Mouse (Mus musculus): ENCODE data around the gene Pou2af1. TPM values are rescaled to one million over a fixed set of nuclear protein-coding genes. Genes with fewer than 3 reads are reported as not detected.

Gene Pou2af1
- polyA plus RNA-seq, 1 experiment from 2014 or later, result 0.09 TPM

DNA sequence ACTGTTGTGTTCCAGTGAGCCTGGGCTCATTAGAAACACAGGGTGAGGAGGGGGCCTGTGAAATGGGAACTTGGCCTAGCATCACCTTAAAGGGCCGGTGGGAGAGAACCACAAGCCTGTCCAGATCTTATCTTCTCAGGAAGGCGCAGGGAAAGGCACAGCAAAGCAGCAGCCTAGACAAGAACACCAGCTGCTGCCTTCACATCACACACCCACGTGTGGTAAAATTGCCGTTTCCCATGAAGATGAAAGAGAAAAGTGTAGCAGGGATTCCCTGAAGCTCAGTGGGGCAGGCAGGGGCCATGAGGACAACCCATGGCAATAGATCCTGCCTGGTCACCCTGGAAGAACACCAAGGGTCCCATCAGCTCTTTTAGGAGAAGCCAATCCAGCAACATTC is 28.1 kb upstream of the Pou2af1 start:
- no peak overlapping the region for H3K27ac ChIP-seq (ENCODE audit: low read depth, low read length)
- 78% methylated on average over 4 of the region's 4 CpGs for WGBS
- TF ChIP-seq CTCF (IDR thresholded peaks at IDR 0.05; ENCODE audit: low read depth), result no peak

DNA sequence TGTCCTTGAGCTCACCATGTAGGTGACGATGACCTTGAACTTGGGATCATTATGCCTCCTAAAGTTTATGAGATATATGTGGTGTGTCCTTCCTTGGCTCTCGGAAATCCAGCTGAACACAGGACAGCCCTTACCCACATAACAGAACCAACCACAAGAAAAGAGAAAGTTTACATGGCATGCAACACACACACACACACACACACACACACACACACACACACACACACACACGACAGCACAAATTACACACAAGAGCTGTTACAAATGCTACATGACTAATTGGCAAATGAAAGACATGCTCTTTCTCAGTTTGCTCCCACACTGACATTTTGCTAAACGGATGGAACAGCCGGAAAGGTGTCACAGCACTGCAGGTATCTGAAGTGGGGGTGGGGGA is 27.6 kb upstream of the Pou2af1 start:
- WGBS, result 78% methylated on average over 5 of the region's 5 CpGs
- H3K36me3 ChIP-seq (ENCODE audit: control insufficient read depth, insufficient read depth), result no peaks in the 10 kb centered on the region
- no peaks in the 10 kb centered on the region for H3K9me3 ChIP-seq (ENCODE audit: control insufficient read depth)
- H3K27ac ChIP-seq (ENCODE audit: low read depth, low read length), result no peak overlapping the region
- H3K4me3 ChIP-seq (ENCODE audit: low read depth, low read length), result no peak overlapping the region
- no peak overlapping the region for H3K4me2 ChIP-seq (replicated peaks; ENCODE audit: low read depth)
- H3K27me3 ChIP-seq (replicated peaks; ENCODE audit: control insufficient read depth, insufficient read depth, low read length), result peaks cover 3% of the 10 kb centered on the region; the same call in 1 of the 2 replicates
- no peak overlapping the region for H3K9ac ChIP-seq (ENCODE audit: low read depth, low read length)
- TF ChIP-seq CTCF (IDR thresholded peaks at IDR 0.05; ENCODE audit: low read depth), result no peak
- ATAC-seq, result no peak
- H3K4me1 ChIP-seq (replicated peaks; ENCODE audit: control insufficient read depth, insufficient read depth, low read length), result no peaks in the 10 kb centered on the region

More for the DNA sequence above, 28.1 kb upstream of the Pou2af1 start:
- H3K4me1 ChIP-seq (replicated peaks; ENCODE audit: control insufficient read depth, insufficient read depth, low read length), result no peaks in the 10 kb centered on the region
- no peak overlapping the region for H3K4me2 ChIP-seq (replicated peaks; ENCODE audit: low read depth)
- no peak overlapping the region for H3K4me3 ChIP-seq (ENCODE audit: low read depth, low read length)
- ATAC-seq, result no peak
- H3K36me3 ChIP-seq (ENCODE audit: control insufficient read depth, insufficient read depth), result no peaks in the 10 kb centered on the region
- H3K9ac ChIP-seq (ENCODE audit: low read depth, low read length), result no peak overlapping the region
- peaks cover 3% of the 10 kb centered on the region; the same call in 1 of the 2 replicates for H3K27me3 ChIP-seq (replicated peaks; ENCODE audit: control insufficient read depth, insufficient read depth, low read length)
- no peaks in the 10 kb centered on the region for H3K9me3 ChIP-seq (ENCODE audit: control insufficient read depth)

DNA sequence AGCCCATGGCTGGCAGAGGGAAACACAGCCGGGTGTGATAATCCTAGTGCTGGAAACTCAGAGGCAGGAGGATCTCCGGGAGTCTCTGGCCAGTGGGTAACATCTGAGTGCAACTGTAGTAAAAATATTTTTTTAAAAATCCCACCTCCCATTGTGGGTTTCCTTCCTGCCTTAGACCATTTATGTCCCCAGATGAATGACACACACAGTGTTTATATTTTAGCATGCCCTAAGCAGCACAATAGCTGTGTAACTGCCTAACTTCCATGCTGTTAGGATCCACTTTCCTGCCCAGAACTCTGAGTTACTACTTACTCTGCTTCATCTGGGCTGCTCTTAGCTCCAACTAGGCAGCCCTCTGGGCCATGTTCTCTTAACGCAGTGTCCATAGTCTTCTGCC is 22.9 kb upstream of the Pou2af1 start:
- H3K27ac ChIP-seq (ENCODE audit: low read depth, low read length), result no peak overlapping the region
- ATAC-seq, result no peak
- H3K4me3 ChIP-seq (ENCODE audit: low read depth, low read length), result no peak overlapping the region
- no peak overlapping the region for H3K4me2 ChIP-seq (replicated peaks; ENCODE audit: low read depth)
- H3K9me3 ChIP-seq (ENCODE audit: control insufficient read depth), result no peaks in the 10 kb centered on the region
- H3K9ac ChIP-seq (ENCODE audit: low read depth, low read length), result no peak overlapping the region
- TF ChIP-seq CTCF (IDR thresholded peaks at IDR 0.05; ENCODE audit: low read depth), result no peak
- 80% methylated on average over 3 of the region's 3 CpGs for WGBS
- H3K36me3 ChIP-seq (ENCODE audit: control insufficient read depth, insufficient read depth), result no peaks in the 10 kb centered on the region
- H3K27me3 ChIP-seq (replicated peaks; ENCODE audit: control insufficient read depth, insufficient read depth, low read length), result no peaks in the 10 kb centered on the region; the same call in 1 of the 2 replicates
- no peaks in the 10 kb centered on the region for H3K4me1 ChIP-seq (replicated peaks; ENCODE audit: control insufficient read depth, insufficient read depth, low read length)

DNA sequence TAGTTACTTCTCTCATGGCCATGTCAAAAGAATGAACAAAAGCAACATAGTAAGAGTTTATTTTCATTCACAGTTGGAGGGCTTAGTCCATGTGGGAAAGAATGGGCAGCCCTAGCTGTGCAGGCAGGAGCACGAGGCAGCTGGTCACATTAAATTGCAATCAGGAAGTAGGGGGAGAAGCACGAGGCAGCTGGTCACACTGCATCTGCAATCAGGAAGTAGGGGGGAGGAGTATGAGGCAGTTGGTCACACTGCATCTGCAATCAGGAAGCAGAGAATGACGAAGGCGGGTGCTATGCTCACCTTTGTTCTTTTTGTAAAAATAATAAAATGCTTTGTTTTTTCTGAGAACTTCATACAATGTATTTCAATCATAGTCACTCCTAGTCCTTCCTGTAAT is 18.7 kb upstream of the Pou2af1 start:
- no peak for TF ChIP-seq CTCF (IDR thresholded peaks at IDR 0.05; ENCODE audit: low read depth)
- no peak for ATAC-seq
- no peak overlapping the region for H3K4me3 ChIP-seq (ENCODE audit: low read depth, low read length)
- H3K27ac ChIP-seq (ENCODE audit: low read depth, low read length), result no peak overlapping the region
- H3K9me3 ChIP-seq (ENCODE audit: control insufficient read depth), result no peaks in the 10 kb centered on the region
- H3K4me2 ChIP-seq (replicated peaks; ENCODE audit: low read depth), result no peak overlapping the region
- no peaks in the 10 kb centered on the region for H3K27me3 ChIP-seq (replicated peaks; ENCODE audit: control insufficient read depth, insufficient read depth, low read length)
- H3K9ac ChIP-seq (ENCODE audit: low read depth, low read length), result no peak overlapping the region
- H3K36me3 ChIP-seq (ENCODE audit: control insufficient read depth, insufficient read depth), result no peaks in the 10 kb centered on the region
- H3K4me1 ChIP-seq (replicated peaks; ENCODE audit: control insufficient read depth, insufficient read depth, low read length), result no peaks in the 10 kb centered on the region
- 68% methylated on average over 4 of the region's 4 CpGs for WGBS

DNA sequence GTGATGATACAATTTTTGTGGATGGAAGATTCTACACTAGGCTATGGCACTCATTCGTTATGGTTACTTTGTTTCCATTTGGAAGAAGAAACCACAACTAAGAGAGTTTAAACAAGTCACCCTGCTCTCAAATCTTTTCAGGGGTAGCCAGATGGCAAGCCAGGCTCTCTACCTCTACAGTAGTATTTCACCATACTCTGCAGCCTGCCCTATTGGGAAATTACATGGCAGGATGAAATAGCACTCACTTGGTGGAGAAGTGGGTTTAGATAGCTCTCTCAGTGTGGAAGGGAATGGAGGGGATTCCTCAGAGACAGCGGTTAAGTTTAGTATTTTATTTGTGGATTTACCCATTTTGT is 4.6 kb upstream of the Pou2af1 start:
- H3K4me3 ChIP-seq (ENCODE audit: low read depth, low read length), result no peak overlapping the region
- H3K9ac ChIP-seq (ENCODE audit: low read depth, low read length), result no peak overlapping the region
- no peaks in the 10 kb centered on the region for H3K4me1 ChIP-seq (replicated peaks; ENCODE audit: control insufficient read depth, insufficient read depth, low read length)
- WGBS, result 94% methylated on average over 2 of the region's 2 CpGs
- no peaks in the 10 kb centered on the region for H3K36me3 ChIP-seq (ENCODE audit: control insufficient read depth, insufficient read depth)
- H3K27me3 ChIP-seq (replicated peaks; ENCODE audit: control insufficient read depth, insufficient read depth, low read length), result no peaks in the 10 kb centered on the region
- no peak for ATAC-seq
- no peak overlapping the region for H3K4me2 ChIP-seq (replicated peaks; ENCODE audit: low read depth)
- TF ChIP-seq CTCF (IDR thresholded peaks at IDR 0.05; ENCODE audit: low read depth), result no peak
- H3K9me3 ChIP-seq (ENCODE audit: control insufficient read depth), result no peaks in the 10 kb centered on the region
- H3K27ac ChIP-seq (ENCODE audit: low read depth, low read length), result no peak overlapping the region

DNA sequence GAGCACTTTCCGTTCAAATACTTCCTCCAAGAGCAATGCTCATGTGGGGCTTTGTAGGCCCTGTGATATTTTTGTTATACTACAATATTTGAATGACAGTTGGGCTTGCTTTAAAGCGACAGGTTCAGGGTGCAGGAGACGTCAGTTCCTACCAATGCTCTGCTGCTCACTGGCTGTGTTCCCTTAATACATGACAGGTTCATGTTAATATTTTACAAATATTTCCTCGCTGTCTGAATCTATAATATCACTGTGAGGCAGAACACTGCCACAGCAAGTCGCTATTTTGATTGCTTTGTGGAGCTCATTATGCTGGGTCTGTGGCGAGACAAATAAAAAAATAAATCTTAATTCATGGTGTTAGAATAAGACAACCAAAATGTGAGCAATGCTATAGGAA is 2.3 kb upstream of the Pou2af1 start:
- Histone ChIP-seq H3K27ac (ENCODE audit: low read depth, low read length) (no peak overlapping the region), H3K4me2 (replicated peaks; ENCODE audit: low read depth) (no peak overlapping the region), H3K4me1 (replicated peaks; ENCODE audit: control insufficient read depth, insufficient read depth, low read length) (no peaks in the 10 kb centered on the region), H3K9ac (ENCODE audit: low read depth, low read length) (no peak overlapping the region), H3K36me3 (ENCODE audit: control insufficient read depth, insufficient read depth) (no peaks in the 10 kb centered on the region), H3K4me3 (ENCODE audit: low read depth, low read length) (no peak overlapping the region), H3K27me3 (replicated peaks; ENCODE audit: control insufficient read depth, insufficient read depth, low read length) (no peaks in the 10 kb centered on the region), H3K9me3 (ENCODE audit: control insufficient read depth) (no peaks in the 10 kb centered on the region)
- no peak for ATAC-seq
- 48% methylated on average over 6 of the region's 6 CpGs for WGBS
- no peak for TF ChIP-seq CTCF (IDR thresholded peaks at IDR 0.05; ENCODE audit: low read depth)

DNA sequence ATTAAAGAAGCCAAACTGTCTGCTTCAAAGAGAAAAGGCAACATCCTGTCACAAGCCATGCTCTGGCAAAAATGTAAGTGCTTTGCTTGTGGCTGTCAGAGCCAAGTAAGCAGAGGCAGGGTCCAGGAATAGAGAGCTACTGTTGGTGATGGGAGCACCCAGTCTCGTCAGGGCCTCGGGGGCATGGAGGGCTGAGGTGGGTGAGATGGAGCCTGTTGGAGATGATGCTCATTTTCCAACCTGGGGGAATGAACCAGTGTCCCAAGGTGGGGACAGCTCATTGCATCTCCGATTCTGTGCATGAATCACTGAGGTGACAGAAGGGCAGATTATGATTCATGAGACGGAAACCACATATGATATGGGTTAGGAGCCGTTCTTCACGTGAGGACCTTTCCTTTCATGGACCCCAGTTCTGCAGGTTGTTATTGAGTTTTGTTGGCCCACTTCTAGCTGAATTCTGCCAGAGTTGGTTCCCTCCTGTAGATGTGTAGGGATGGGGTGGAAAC is 275 bp downstream of the Pou2af1 start:
- Histone ChIP-seq H3K4me3 (ENCODE audit: low read depth, low read length) (no peak overlapping the region), H3K4me2 (replicated peaks; ENCODE audit: low read depth) (no peak overlapping the region), H3K27me3 (replicated peaks; ENCODE audit: control insufficient read depth, insufficient read depth, low read length) (no peaks in the 10 kb centered on the region), H3K4me1 (replicated peaks; ENCODE audit: control insufficient read depth, insufficient read depth, low read length) (no peaks in the 10 kb centered on the region), H3K9me3 (ENCODE audit: control insufficient read depth) (no peaks in the 10 kb centered on the region), H3K9ac (ENCODE audit: low read depth, low read length) (no peak overlapping the region), H3K27ac (ENCODE audit: low read depth, low read length) (no peak overlapping the region), H3K36me3 (ENCODE audit: control insufficient read depth, insufficient read depth) (no peaks in the 10 kb centered on the region)
- no peak for ATAC-seq
- 89% methylated on average over 6 of the region's 6 CpGs for WGBS
- TF ChIP-seq CTCF (IDR thresholded peaks at IDR 0.05; ENCODE audit: low read depth), result no peak
